Mouse (Mus musculus): ENCODE measurements around the gene Gm648. TPM values are rescaled to one million over a fixed set of nuclear protein-coding genes. Genes with fewer than 3 reads are reported as not detected.
"Not testable (repeated sequence)": the region's sequence is repeated elsewhere in the genome, so short reads cannot be mapped to it uniquely, and the experiment has no call there.

The Gm648 gene
- polyA plus RNA-seq (2015; fragmentation: Nextera tagmentation; extraction: Ambion mirVana): not detected in 2 replicates

GRCm38 (mm10) chrX:56549506-56549905 lies at the start of gene Gm648:
TSS of gene Gm648 (minus strand) at chrX:56549606.
- Histone ChIP-seq H3K4me3 (replicated peaks) (no peak within 1 kb of the TSS), H3K36me3 (no peaks in the 10 kb centered on the region), H3K4me2 (no peak within 1 kb of the TSS), H3K4me1 (no peaks in the 10 kb centered on the region), H3K27me3 (no peaks in the 10 kb centered on the region), H3K9ac (no peak within 1 kb of the TSS), H3K27ac (no peak within 1 kb of the TSS), H3K9me3 (replicated peaks) (no peaks in the 10 kb centered on the region)
- no peak for ATAC-seq (replicated peaks; ENCODE audit: low FRiP score)
- WGBS: 88% methylated on average over 7 of the region's 7 CpGs

DNA sequence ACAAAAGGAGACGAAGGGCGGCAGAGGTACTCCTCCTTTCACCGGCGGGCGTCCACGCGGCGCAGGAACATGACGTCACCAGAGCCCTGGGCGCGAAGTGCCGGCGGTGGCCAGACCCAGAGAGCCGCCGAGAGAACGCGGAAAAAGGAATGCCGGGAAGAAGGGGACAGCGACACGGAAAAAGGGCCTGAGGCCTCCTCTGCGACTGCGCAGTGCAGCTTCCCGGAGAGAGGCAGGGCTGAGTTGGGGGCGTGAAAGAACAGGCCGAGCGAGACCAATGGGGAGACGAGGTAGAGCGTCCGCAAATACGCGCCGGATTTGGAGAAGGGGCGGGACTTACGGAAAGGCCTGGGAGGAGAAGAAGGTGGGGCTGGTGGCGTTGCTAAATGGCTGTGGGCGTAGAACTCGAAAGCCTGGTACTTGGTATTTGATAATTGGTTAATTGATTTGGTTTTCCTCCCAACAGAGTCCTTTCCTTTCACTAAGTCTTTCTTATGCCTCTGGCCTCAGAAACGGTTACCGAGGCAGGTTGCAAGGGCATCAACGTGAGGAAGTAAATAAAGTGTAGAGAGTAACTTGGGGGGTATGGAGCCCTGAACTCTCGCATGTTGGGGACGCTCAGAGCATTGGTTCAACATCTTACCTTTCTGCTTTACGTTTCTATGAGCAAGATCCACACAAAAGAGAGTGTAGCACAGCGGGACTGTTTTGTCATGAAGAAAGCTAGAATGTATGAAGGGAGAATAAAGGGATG lies 48.7 kb upstream of the Gm648 start, which contains the start of gene Mmgt1:
Gene Mmgt1, minus strand, starts transcription at position 183 of the 754 bp plus-strand sequence.
- Histone ChIP-seq H3K4me2 (peak within 1 kb of the TSS; percentile 58), H3K27ac (peak within 1 kb of the TSS; percentile 58), H3K9me3 (replicated peaks) (no peaks in the 10 kb centered on the region), H3K4me1 (0 out of 2 replicates have a peak, but pooled peaks cover 4% of the 10 kb centered on the region), H3K27me3 (no peaks in the 10 kb centered on the region), H3K9ac (peak within 1 kb of the TSS; percentile 75), H3K4me3 (replicated peaks) (peak within 1 kb of the TSS; percentile 72), H3K36me3 (0 out of 2 replicates have a peak, but pooled peaks cover 2% of the 10 kb centered on the region)
- 18% methylated on average over 44 of the region's 44 CpGs for WGBS
- peak; percentile 99 for ATAC-seq (replicated peaks; ENCODE audit: low FRiP score)

- Histone ChIP-seq H3K4me1 (0 out of 2 replicates have a peak, but pooled peaks cover 4% of the 10 kb centered on the region), H3K27ac (peak overlapping the region; percentile 58), H3K4me3 (replicated peaks) (peak overlapping the region; percentile 72), H3K9ac (peak overlapping the region; percentile 75), H3K27me3 (no peaks in the 10 kb centered on the region), H3K4me2 (peak overlapping the region; percentile 58), H3K9me3 (replicated peaks) (no peaks in the 10 kb centered on the region), H3K36me3 (0 out of 2 replicates have a peak, but pooled peaks cover 2% of the 10 kb centered on the region)
- 19% methylated on average over 25 of the region's 25 CpGs for WGBS
- ATAC-seq (replicated peaks; ENCODE audit: low FRiP score): peak; percentile 78
Observed at GRCm38 (mm10) chrX:56597219-56597886, 47.9 kb upstream of the Gm648 start.

- no peaks in the 10 kb centered on the region for H3K36me3 ChIP-seq
- H3K4me1 ChIP-seq: no peaks in the 10 kb centered on the region
- H3K27ac ChIP-seq: no peak overlapping the region
- H3K9ac ChIP-seq: no peak overlapping the region
- H3K4me2 ChIP-seq: no peak overlapping the region
- H3K27me3 ChIP-seq: no peaks in the 10 kb centered on the region
- no peak for ATAC-seq (replicated peaks; ENCODE audit: low FRiP score)
- no peaks in the 10 kb centered on the region for H3K9me3 ChIP-seq (replicated peaks)
- 73% methylated on average over 2 of the region's 2 CpGs for WGBS
- H3K4me3 ChIP-seq (replicated peaks): no peak overlapping the region
Observed at GRCm38 (mm10) chrX:56578200-56578599, 28.8 kb upstream of the Gm648 start.

DNA sequence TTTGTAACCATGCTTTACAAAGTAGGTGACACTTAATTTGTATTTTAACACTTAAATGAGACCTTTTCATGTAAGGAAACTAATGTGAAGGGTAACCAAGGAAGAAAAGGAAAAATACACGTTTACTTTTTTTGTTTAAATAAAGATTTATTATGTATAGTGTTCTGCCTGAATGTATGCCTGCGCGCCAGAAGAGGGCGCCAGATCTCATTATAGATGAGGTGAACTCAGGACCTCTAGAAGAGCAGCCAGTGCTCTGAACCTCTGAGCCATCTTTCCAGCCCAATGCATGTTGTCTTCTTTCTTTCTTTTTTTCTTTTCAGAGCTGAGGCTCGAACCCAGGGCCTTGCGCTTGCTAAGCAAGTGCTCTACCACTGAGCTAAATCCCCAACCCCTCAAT lies 23.1 kb upstream of the Gm648 start:
- Histone ChIP-seq H3K9me3 (replicated peaks) (no peaks in the 10 kb centered on the region), H3K4me1 (no peaks in the 10 kb centered on the region), H3K27ac (no peak overlapping the region), H3K27me3 (no peaks in the 10 kb centered on the region), H3K4me2 (no peak overlapping the region), H3K4me3 (replicated peaks) (no peak overlapping the region), H3K36me3 (no peaks in the 10 kb centered on the region), H3K9ac (no peak overlapping the region)
- ATAC-seq (replicated peaks; ENCODE audit: low FRiP score): no peak
- WGBS: 21% methylated on average over 6 of the region's 6 CpGs

DNA sequence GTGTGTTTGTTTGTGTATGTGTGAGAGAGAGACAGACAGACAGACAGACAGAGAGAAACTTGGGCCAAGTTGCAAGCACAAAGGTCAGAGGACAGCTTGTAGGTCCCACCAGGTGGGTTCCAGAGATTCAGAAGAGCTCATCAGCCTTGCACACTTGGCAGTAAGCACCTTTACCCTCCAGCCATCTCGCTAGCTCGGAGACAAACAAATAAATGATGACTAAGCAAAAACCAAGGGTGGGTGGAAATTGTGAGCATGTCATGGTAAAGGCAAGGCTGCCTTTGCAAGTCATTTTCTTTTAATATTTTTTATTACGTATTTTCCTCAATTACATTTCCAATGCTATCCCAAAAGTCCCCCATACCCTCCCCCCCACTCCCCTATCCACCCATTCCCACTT lies 4.2 kb upstream of the Gm648 start:
- ATAC-seq (replicated peaks; ENCODE audit: low FRiP score): no peak
- no peak overlapping the region for H3K4me3 ChIP-seq (replicated peaks)

DNA sequence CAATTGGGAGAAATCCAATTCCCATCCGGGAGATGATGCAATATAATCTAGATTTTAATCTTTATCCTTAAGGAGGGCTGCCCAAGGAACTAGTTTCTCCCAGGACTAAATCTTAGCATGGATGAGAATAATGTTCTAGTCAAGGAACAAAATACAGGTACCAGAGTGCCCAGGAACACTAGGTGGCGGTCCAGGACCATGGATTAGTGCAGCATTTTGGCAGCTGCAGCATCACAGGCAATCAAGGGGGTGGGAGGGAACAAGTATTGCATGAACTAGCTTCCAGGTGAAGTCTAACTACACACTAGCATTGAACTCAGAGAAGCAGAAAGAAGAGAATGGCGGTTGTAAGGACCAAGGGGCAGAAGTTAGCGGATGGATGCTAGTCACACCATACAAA lies 12.2 kb downstream of the Gm648 start:
- Histone ChIP-seq H3K4me1 (no peaks in the 10 kb centered on the region), H3K4me3 (replicated peaks) (no peak overlapping the region), H3K36me3 (no peaks in the 10 kb centered on the region), H3K27me3 (no peaks in the 10 kb centered on the region), H3K27ac (no peak overlapping the region), H3K9me3 (replicated peaks) (no peaks in the 10 kb centered on the region), H3K9ac (no peak overlapping the region), H3K4me2 (no peak overlapping the region)
- 52% methylated on average over 4 of the region's 4 CpGs for WGBS
- no peak for ATAC-seq (replicated peaks; ENCODE audit: low FRiP score)

More for the DNA sequence above, 4.2 kb upstream of the Gm648 start:
- H3K36me3 ChIP-seq: no peaks in the 10 kb centered on the region
- H3K27me3 ChIP-seq: no peaks in the 10 kb centered on the region
- H3K9me3 ChIP-seq (replicated peaks): no peaks in the 10 kb centered on the region
- H3K27ac ChIP-seq: no peak overlapping the region
- 76% methylated on average over 3 of the region's 3 CpGs for WGBS
- no peak overlapping the region for H3K4me2 ChIP-seq
- H3K9ac ChIP-seq: no peak overlapping the region
- H3K4me1 ChIP-seq: no peaks in the 10 kb centered on the region

- Histone ChIP-seq H3K4me2 (no peak overlapping the region), H3K36me3 (no peaks in the 10 kb centered on the region), H3K9ac (no peak overlapping the region), H3K27me3 (no peaks in the 10 kb centered on the region), H3K4me1 (no peaks in the 10 kb centered on the region), H3K27ac (no peak overlapping the region), H3K4me3 (replicated peaks) (no peak overlapping the region), H3K9me3 (replicated peaks) (no peaks in the 10 kb centered on the region)
- WGBS: 5% methylated on average over 3 of the region's 3 CpGs
- no peak for ATAC-seq (replicated peaks; ENCODE audit: low FRiP score)
Observed at GRCm38 (mm10) chrX:56531266-56531665, 18.1 kb downstream of the Gm648 start.

DNA sequence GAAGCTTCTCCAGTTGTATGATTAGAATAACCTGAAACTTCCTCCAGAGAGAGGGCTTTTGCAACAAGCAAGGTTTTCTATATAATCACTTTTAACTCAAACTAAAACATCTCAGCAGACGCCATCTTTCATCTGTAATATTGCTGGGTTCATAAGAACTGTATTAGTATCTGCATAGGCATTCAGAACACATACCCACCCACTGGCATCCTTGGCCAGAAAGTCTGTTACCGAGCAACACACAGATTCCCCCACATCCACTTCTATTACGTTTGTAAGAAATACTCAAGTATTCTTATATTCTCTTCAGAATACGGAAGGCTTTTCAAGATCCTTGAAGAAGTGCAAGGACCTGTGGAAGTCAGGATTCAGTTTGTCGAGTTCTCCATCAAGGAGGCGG lies 25.0 kb downstream of the Gm648 start, which contains the start of gene Gm10477:
Gene Gm10477, plus strand, starts transcription at position 301 of the 400 bp plus-strand sequence.
- H3K36me3 ChIP-seq; H3K4me1 ChIP-seq; ATAC-seq (replicated peaks; ENCODE audit: low FRiP score); H3K4me2 ChIP-seq; H3K4me3 ChIP-seq (replicated peaks); H3K27ac ChIP-seq; H3K9ac ChIP-seq; H3K9me3 ChIP-seq (replicated peaks); H3K27me3 ChIP-seq: not testable (repeated sequence)
- 89% methylated on average over 6 of the region's 6 CpGs for WGBS

- Histone ChIP-seq H3K27me3 (no peaks in the 10 kb centered on the region), H3K9me3 (replicated peaks) (no peaks in the 10 kb centered on the region), H3K27ac (no peak overlapping the region), H3K4me2 (no peak overlapping the region), H3K9ac (no peak overlapping the region), H3K4me1 (no peaks in the 10 kb centered on the region), H3K4me3 (replicated peaks) (no peak overlapping the region), H3K36me3 (peaks cover 18% of the 10 kb centered on the region)
- 88% methylated on average over 7 of the region's 7 CpGs for WGBS
- ATAC-seq (replicated peaks; ENCODE audit: low FRiP score): no peak
Observed at GRCm38 (mm10) chrX:56497241-56497640, 52.2 kb downstream of the Gm648 start.
